Mouse (Mus musculus) liver, postnatal 0 days (tissue): ENCODE results near the gene Serpina3m.

Experiments
- CTCF ChIP-seq: sonication (generic); IDR thresholded peaks from 2 replicates; pipeline ENCODE4 v1.5.1; 2016; ENCODE audit warnings: antibody characterized with exemption, low read depth
- EP300 ChIP-seq: IDR thresholded peaks from 2 replicates; pipeline ENCODE4 v1.6.1; 2016; ENCODE audit warnings: antibody characterized with exemption, low read depth, mild to moderate bottlenecking

DNA sequence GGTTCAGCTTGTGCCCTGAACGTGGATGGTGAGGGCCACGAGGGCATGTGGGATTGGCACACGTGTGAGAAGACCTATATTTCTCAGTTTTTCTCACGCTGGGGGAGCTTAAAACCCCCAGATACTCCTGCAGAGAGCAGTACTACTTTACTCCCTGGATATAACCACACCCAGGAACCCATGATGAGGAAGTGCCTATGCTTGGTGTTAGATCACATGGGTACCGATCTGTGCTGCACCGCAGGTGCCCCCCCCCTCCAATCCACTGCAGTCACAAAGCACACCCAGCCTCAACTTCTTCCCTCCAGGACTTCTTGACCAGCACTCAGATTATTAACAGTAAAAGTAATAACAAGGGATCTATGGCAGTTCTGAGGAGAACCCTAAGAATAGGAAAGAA is 74.2 kb downstream of the Serpina3m start:
- TF ChIP-seq CTCF (no peak), EP300 (no peak)
